In genomic region chr7:114283006-114283405, GRCm38 (mm10) we compare ENCODE assay signal across 21 mouse cellular contexts. TPM values are rescaled to one million over a fixed set of nuclear protein-coding genes. Genes with fewer than 3 reads are reported as not detected.
DNase-seq lines count a peak whose midpoint lies in the region; TF ChIP-seq lines count a peak whose summit lies in the region.
"Had no signal": no experiment of that assay in that cellular context is flagged by ENCODE, and none has a peak within 500 bp of the region (broad histone marks: within the 10 kb centered on the region; RNA-seq: fewer than 3 reads in every experiment).

No protein-coding gene starts in this region.

- H3K27me3 ChIP-seq in testis, adult 2 months (ENCODE audit: control insufficient read depth, insufficient read depth, low read length) = no peaks in the 10 kb centered on the region
- H3K27me3 ChIP-seq: embryonic facial prominence, embryonic 13.5 days; forebrain, embryonic 12.5 days; forebrain, embryonic 15.5 days; hindbrain, embryonic 12.5 days; hindbrain, embryonic 15.5 days had no signal

- no peak for TF ChIP-seq POLR2A in testis, adult 2 months (IDR thresholded peaks at IDR 0.05; ENCODE audit: control insufficient read depth, low read depth, low read length)

- no peak for DNase-seq in testis, postnatal 10 days (ENCODE audit: low spot score)
- DNase-seq in 416B (ENCODE audit: low read depth) (peak; percentile 49), R1 (ENCODE audit: low read depth, low spot score) (peak; percentile 70)
- no peak for DNase-seq in urinary bladder, adult 2 months (ENCODE audit: low spot score)
- DNase-seq in kidney, postnatal 10 days = no peak
- DNase-seq in gastrocnemius, adult 8-10 months (ENCODE audit: low spot score in 2 of 2) = no peak
- DNase-seq: adrenal gland, postnatal 10 days; adrenal gland, postnatal 36 days; cerebellum, adult 2 months; cerebellum, postnatal 10 days; cerebellum, postnatal 36 days; embryo, embryonic 11 days; gastrocnemius, postnatal 14 days had no signal

- TF ChIP-seq CTCF in testis, adult 2 months (IDR thresholded peaks at IDR 0.05; ENCODE audit: control insufficient read depth, insufficient read depth, insufficient replicate concordance, low read depth, low read length) = no peak

- no peaks in the 10 kb centered on the region for H3K36me3 ChIP-seq in testis, adult 2 months (ENCODE audit: control insufficient read depth, insufficient read depth, low read length)
- H3K36me3 ChIP-seq: embryonic facial prominence, embryonic 10.5 days; embryonic facial prominence, embryonic 13.5 days; forebrain, embryonic 12.5 days; forebrain, embryonic 15.5 days; hindbrain, embryonic 12.5 days; hindbrain, embryonic 15.5 days had no signal

- H3K4me3 ChIP-seq in testis, adult 2 months (ENCODE audit: control insufficient read depth, low read depth, low read length) = peak overlapping the region; percentile 3; the same call in 1 of the 2 replicates
- H3K4me3 ChIP-seq: embryonic facial prominence, embryonic 10.5 days; embryonic facial prominence, embryonic 13.5 days; erythroblast, embryonic 14.5 days; forebrain, embryonic 12.5 days; forebrain, embryonic 15.5 days; hindbrain, embryonic 12.5 days; hindbrain, embryonic 15.5 days had no signal

- no peak overlapping the region for H3K27ac ChIP-seq in testis, adult 2 months (ENCODE audit: control insufficient read depth, insufficient read depth, low read depth, low read length)
- H3K27ac ChIP-seq: embryonic facial prominence, embryonic 10.5 days; embryonic facial prominence, embryonic 13.5 days; forebrain, embryonic 12.5 days; forebrain, embryonic 15.5 days; hindbrain, embryonic 12.5 days; hindbrain, embryonic 15.5 days had no signal

- H3K4me1 ChIP-seq in testis, adult 2 months (ENCODE audit: control insufficient read depth, insufficient read depth, low read length) = peaks cover 4% of the 10 kb centered on the region
- H3K4me1 ChIP-seq: embryonic facial prominence, embryonic 10.5 days; embryonic facial prominence, embryonic 13.5 days; forebrain, embryonic 12.5 days; forebrain, embryonic 15.5 days; hindbrain, embryonic 12.5 days; hindbrain, embryonic 15.5 days had no signal

RNA-seq across cellular contexts. Expression of gene Psma1, which starts 7.1 kb away (rescaled TPM):
- 36.4 and 45.2 TPM in 2 replicates for polyA plus RNA-seq in testis, adult 2 months (2012; rRNA removed)
- polyA plus RNA-seq in urinary bladder, adult 2 months (2012; rRNA removed) = 181 and 227 TPM in 2 replicates
- 100 to 1,000 TPM in 1 of 4 experiments, 10 to 100 TPM in 3; 90.7 to 104 (median 96.9) TPM for total RNA-seq in gastrocnemius, adult 8-10 months (2022)

RNA-seq across cellular contexts. Expression of gene Copb1, which starts 28.5 kb away (rescaled TPM):
- polyA plus RNA-seq in testis, adult 2 months (2012; rRNA removed) = 22.9 and 26.6 TPM in 2 replicates
- polyA plus RNA-seq in urinary bladder, adult 2 months (2012; rRNA removed) = 68.1 and 81.6 TPM in 2 replicates
- 10 to 100 TPM; 20.2 to 24.6 (median 22.5) TPM for total RNA-seq in gastrocnemius, adult 8-10 months (2022)

Comparison
In these comparisons a context has a peak if more than half of its experiments do, and no peak if none do; other contexts are left out.
1. DNase-seq: peak in 416B (single experiment) and R1 (single experiment); none in testis, postnatal 10 days (single experiment), urinary bladder, adult 2 months (single experiment), kidney, postnatal 10 days (single experiment) and gastrocnemius, adult 8-10 months (0 of 2).